Mouse (Mus musculus): ENCODE measurements at regions not wholly inside any gene's neighbourhood (a gene's known extent, or its start where the extent isn't known, plus 50 kb on each side); places are given as distances from the start of the nearest gene placed in this dataset.
A peak's percentile ranks its signal among the peaks of the same experiment; 100 is the strongest.
"Not testable (repeated sequence)": the region's sequence is repeated elsewhere in the genome, so short reads cannot be mapped to it uniquely, and the experiment has no call there.

DNA sequence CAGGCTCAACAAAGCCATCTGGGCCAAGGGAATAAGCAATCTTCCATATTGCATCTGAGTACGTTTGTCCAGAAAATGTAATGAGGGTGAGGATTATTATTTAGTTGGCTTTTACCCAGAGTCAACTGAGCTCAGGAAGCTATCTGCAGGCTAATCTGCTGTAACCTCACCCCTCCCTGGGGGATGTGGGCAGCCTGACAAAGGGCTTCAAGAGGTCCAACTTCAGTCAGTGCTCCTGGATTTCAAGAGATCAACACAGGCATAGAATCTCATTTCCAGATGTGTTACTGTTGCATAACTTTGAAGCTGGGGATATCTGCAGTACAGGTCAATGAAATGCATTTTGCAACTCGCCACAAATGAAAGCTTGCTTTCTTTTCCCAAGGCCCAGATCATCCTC lies 95.2 kb downstream of the Btg1 start:
- TF ChIP-seq POLR2A (IDR thresholded peaks at IDR 0.05; ENCODE audit: low read depth, low read length) (no peak), CTCF (IDR thresholded peaks at IDR 0.05; ENCODE audit: extremely low read depth, insufficient read depth, insufficient read length, insufficient replicate concordance) (no peak)
- DNase-seq (ENCODE audit: low read depth in 1 of 2, low spot score in 2 of 2) = no peak
- Histone ChIP-seq H3K36me3 (ENCODE audit: control insufficient read depth, insufficient read depth, low read length) (no peaks in the 10 kb centered on the region), H3K27me3 (ENCODE audit: control insufficient read depth, insufficient read depth, low read length) (no peaks in the 10 kb centered on the region), H3K4me3 (ENCODE audit: extremely low read depth, insufficient read depth, insufficient read length) (no peak overlapping the region), H3K27ac (ENCODE audit: insufficient read depth, low read length) (no peak overlapping the region), H3K4me1 (ENCODE audit: control insufficient read depth, insufficient read depth, insufficient read length) (no peaks in the 10 kb centered on the region)
- 81% methylated on average over 2 of the region's 2 CpGs for WGBS

DNA sequence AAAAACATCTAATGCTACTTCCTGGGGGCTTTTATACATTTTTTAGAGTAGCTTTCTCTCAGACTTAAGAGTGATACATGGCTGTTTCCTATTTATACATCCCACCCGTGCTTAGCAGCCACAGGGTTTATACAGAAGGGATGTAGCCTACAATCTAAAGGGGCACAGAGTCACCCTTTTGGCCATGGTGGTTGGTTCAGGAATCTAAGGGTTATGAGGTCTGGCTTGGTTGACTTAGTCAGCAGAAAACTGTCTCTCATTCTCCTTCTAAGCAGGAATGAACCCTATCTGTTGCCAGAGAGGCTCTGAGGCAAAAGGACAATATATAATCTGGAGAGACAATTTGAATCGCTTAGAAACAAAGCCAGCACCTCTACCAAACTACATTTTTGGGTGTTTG lies 97.9 kb downstream of the Btg1 start:
- Histone ChIP-seq H3K4me1 (ENCODE audit: control insufficient read depth, insufficient read depth, insufficient read length) (no peaks in the 10 kb centered on the region), H3K27me3 (ENCODE audit: control insufficient read depth, insufficient read depth, low read length) (no peaks in the 10 kb centered on the region), H3K27ac (ENCODE audit: insufficient read depth, low read length) (no peak overlapping the region), H3K36me3 (ENCODE audit: control insufficient read depth, insufficient read depth, low read length) (no peaks in the 10 kb centered on the region), H3K4me3 (ENCODE audit: extremely low read depth, insufficient read depth, insufficient read length) (no peak overlapping the region)
- TF ChIP-seq CTCF (IDR thresholded peaks at IDR 0.05; ENCODE audit: extremely low read depth, insufficient read depth, insufficient read length, insufficient replicate concordance) (no peak), POLR2A (IDR thresholded peaks at IDR 0.05; ENCODE audit: low read depth, low read length) (no peak)
- 80% methylated on average over 2 of the region's 2 CpGs for WGBS
- DNase-seq (ENCODE audit: low read depth in 1 of 2, low spot score in 2 of 2) = no peak

DNA sequence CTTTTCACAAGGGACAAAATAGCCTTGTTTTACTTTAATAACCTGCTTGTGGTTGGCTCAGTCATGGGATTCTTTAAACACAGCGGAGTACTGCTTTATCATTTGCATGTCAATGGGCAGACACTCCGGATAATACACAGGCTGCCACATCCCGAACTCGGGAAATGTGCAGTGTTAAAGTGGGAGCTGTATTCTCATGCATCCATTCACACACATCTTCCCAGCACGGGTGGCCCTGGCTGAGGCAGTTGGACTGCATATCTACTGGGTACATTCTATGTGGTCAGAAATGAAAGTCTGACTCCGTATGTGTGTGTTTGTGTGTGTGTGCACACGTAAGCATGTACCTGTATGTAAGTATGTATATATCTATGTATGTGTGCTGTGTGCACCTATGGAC lies 100.5 kb downstream of the Btg1 start:
- Histone ChIP-seq H3K4me3 (ENCODE audit: extremely low read depth, insufficient read depth, insufficient read length) (no peak overlapping the region), H3K27ac (ENCODE audit: insufficient read depth, low read length) (no peak overlapping the region), H3K36me3 (ENCODE audit: control insufficient read depth, insufficient read depth, low read length) (no peaks in the 10 kb centered on the region), H3K27me3 (ENCODE audit: control insufficient read depth, insufficient read depth, low read length) (no peaks in the 10 kb centered on the region), H3K4me1 (ENCODE audit: control insufficient read depth, insufficient read depth, insufficient read length) (peaks cover under 1% of the 10 kb centered on the region; the same call in 1 of the 2 replicates)
- DNase-seq (ENCODE audit: low read depth in 1 of 2, low spot score in 2 of 2) = no peak
- TF ChIP-seq POLR2A (IDR thresholded peaks at IDR 0.05; ENCODE audit: low read depth, low read length) = no peak
- TF ChIP-seq CTCF (IDR thresholded peaks at IDR 0.05; ENCODE audit: extremely low read depth, insufficient read depth, insufficient read length, insufficient replicate concordance) = no peak
- 91% methylated on average over 7 of the region's 7 CpGs for WGBS

DNA sequence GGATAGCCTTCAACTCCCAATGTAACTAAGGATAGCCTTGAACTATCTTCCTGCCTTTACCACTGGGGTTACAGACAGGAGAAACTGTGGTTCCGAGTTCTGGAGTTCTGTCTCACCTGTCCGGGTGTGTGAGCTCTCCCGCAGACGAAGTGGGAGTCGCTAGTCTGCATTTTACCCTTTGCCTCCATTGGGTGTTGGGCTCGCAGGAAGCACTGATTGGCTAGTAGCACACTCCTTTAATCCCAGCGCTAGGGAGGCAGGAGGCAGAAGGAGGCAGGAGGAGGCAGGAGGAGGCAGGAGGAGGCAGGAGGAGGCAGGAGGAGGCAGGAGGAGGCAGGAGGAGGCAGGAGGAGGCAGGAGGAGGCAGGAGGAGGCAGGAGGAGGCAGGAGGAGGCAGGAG lies 101.9 kb downstream of the Btg1 start:
- WGBS = 91% methylated on average over 7 of the region's 7 CpGs
- H3K27me3 ChIP-seq (ENCODE audit: control insufficient read depth, insufficient read depth, low read length); H3K4me1 ChIP-seq (ENCODE audit: control insufficient read depth, insufficient read depth, insufficient read length); H3K4me3 ChIP-seq (ENCODE audit: extremely low read depth, insufficient read depth, insufficient read length); DNase-seq (ENCODE audit: low read depth in 1 of 2, low spot score in 2 of 2); H3K27ac ChIP-seq (ENCODE audit: insufficient read depth, low read length); H3K36me3 ChIP-seq (ENCODE audit: control insufficient read depth, insufficient read depth, low read length): not testable (repeated sequence)

DNA sequence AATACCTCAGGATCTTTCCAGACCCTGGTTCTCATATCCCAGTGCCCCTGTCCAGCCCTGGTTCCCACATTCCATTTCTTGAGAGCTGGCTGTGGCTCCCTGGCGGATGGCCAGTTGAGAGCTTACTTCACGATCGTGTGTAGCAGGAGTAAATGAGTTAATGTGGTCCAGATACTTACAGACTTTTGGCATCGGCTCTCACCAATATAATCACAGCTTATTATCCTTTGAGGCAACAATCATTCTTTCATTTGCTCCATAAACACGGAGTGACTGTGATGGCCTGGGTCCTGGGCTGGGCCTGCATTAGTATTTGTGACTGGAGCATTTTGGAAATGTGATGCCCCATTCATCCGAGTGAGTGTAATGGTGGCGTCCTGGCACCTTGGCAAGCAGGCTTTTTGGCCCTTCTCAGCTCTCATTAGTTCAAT lies 103.5 kb downstream of the Btg1 start:
- H3K36me3 ChIP-seq (ENCODE audit: control insufficient read depth, insufficient read depth, low read length) = no peaks in the 10 kb centered on the region
- no peaks in the 10 kb centered on the region for H3K27me3 ChIP-seq (ENCODE audit: control insufficient read depth, insufficient read depth, low read length)
- no peak overlapping the region for H3K27ac ChIP-seq (ENCODE audit: insufficient read depth, low read length)
- no peak for DNase-seq (ENCODE audit: low read depth in 1 of 2, low spot score in 2 of 2)
- H3K4me1 ChIP-seq (ENCODE audit: control insufficient read depth, insufficient read depth, insufficient read length) = peaks cover 9% of the 10 kb centered on the region
- TF ChIP-seq CTCF (IDR thresholded peaks at IDR 0.05; ENCODE audit: extremely low read depth, insufficient read depth, insufficient read length, insufficient replicate concordance) (no peak), POLR2A (IDR thresholded peaks at IDR 0.05; ENCODE audit: low read depth, low read length) (no peak)
- no peak overlapping the region for H3K4me3 ChIP-seq (ENCODE audit: extremely low read depth, insufficient read depth, insufficient read length)
- 91% methylated on average over 7 of the region's 7 CpGs for WGBS

DNA sequence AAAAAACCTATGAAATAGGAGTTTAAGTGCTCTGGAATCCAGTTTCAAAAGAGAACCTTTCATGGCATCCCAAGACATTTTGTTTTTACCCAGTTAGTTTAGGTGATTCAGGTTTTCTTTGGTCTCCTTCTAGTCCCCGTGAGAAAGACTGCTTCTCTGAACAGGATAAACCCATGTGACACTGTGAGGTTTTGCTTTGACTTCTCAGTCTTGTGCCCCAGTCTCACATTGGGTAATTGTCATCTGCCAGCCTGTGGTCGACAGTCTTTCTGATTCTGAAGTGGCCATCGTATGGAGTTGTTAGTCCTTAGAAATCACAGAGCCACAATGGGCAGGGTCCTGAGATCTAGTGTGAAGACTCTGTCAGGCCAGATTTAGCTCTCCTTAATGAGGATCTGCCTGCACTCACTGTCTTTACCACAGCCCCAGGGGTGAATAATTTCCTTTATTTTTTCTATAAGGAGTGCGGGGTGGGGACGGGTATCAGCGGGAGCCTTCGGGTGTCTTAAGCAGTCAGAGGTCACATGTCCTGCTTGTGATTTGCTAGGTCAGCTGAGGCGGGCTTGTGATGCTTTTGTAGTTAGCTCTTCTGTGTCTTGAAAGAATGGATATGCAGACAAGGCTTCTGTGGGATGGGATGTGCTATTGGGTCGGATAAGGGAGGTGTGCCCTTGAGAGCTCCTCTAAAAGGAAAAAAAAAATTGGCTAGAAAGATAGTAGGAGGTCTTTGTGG lies 104.3 kb downstream of the Btg1 start:
- WGBS = 66% methylated on average over 9 of the region's 9 CpGs

DNA sequence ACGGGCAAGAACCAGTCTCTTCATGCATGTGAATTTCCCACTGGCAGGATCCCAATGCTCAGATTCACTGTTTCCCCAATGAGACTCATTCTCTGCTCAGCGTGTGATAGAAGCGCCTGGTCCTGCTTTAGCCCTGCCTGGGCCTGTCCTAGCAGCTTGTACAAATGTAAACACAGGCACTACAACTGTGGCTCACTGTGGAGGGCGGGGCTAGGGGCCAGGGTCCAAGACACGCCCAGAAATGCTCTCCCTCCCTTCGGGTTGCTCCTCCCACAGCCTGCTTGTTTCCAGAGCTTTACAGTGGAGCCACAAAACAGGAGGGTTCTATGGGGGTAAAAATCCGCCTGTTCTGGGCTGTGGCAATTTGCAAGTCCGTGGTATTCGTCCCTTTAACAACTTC lies 105.7 kb downstream of the Btg1 start:
- Histone ChIP-seq H3K27me3 (ENCODE audit: control insufficient read depth, insufficient read depth, low read length) (no peaks in the 10 kb centered on the region), H3K4me1 (ENCODE audit: control insufficient read depth, insufficient read depth, insufficient read length) (peaks cover 13% of the 10 kb centered on the region), H3K4me3 (ENCODE audit: extremely low read depth, insufficient read depth, insufficient read length) (no peak overlapping the region), H3K27ac (ENCODE audit: insufficient read depth, low read length) (peak overlapping the region; percentile 26), H3K36me3 (ENCODE audit: control insufficient read depth, insufficient read depth, low read length) (no peaks in the 10 kb centered on the region)
- 55% methylated on average over 9 of the region's 9 CpGs for WGBS
- peak in 1 of 2 experiments; percentile 20 for DNase-seq (ENCODE audit: low read depth in 1 of 2, low spot score in 2 of 2)
- TF ChIP-seq CTCF (IDR thresholded peaks at IDR 0.05; ENCODE audit: extremely low read depth, insufficient read depth, insufficient read length, insufficient replicate concordance) = no peak

More for the DNA sequence above, 104.3 kb downstream of the Btg1 start:
- TF ChIP-seq CTCF (IDR thresholded peaks at IDR 0.05; ENCODE audit: extremely low read depth, insufficient read depth, insufficient read length, insufficient replicate concordance) (no peak), POLR2A (IDR thresholded peaks at IDR 0.05; ENCODE audit: low read depth, low read length) (no peak)
- peak overlapping the region; percentile 75 for H3K27ac ChIP-seq (ENCODE audit: insufficient read depth, low read length)
- H3K27me3 ChIP-seq (ENCODE audit: control insufficient read depth, insufficient read depth, low read length) = no peaks in the 10 kb centered on the region
- H3K36me3 ChIP-seq (ENCODE audit: control insufficient read depth, insufficient read depth, low read length) = no peaks in the 10 kb centered on the region
- DNase-seq (ENCODE audit: low read depth in 1 of 2, low spot score in 2 of 2) = no peak
- H3K4me3 ChIP-seq (ENCODE audit: extremely low read depth, insufficient read depth, insufficient read length) = no peak overlapping the region
- peaks cover 12% of the 10 kb centered on the region for H3K4me1 ChIP-seq (ENCODE audit: control insufficient read depth, insufficient read depth, insufficient read length)
